Mouse (Mus musculus): ENCODE results near the gene Cd180. TPM values are rescaled to one million over a fixed set of nuclear protein-coding genes. Genes with fewer than 3 reads are reported as not detected.

Gene Cd180
- polyA plus RNA-seq (2012; rRNA removed) = 0.59 and 0.83 TPM in 2 replicates

GRCm38 (mm10) chr13:102693341-102693801 is at the start of gene Cd180:
Gene Cd180 (plus strand): TSS chr13:102693558.

Measured in central nervous system, embryonic 11.5 days (tissue).